Mouse (Mus musculus): ENCODE data around the gene Prph2. TPM values are rescaled to one million over a fixed set of nuclear protein-coding genes. Genes with fewer than 3 reads are reported as not detected.

Prph2 gene
- polyA plus RNA-seq, 1 experiment from 2014 or later = not detected

DNA sequence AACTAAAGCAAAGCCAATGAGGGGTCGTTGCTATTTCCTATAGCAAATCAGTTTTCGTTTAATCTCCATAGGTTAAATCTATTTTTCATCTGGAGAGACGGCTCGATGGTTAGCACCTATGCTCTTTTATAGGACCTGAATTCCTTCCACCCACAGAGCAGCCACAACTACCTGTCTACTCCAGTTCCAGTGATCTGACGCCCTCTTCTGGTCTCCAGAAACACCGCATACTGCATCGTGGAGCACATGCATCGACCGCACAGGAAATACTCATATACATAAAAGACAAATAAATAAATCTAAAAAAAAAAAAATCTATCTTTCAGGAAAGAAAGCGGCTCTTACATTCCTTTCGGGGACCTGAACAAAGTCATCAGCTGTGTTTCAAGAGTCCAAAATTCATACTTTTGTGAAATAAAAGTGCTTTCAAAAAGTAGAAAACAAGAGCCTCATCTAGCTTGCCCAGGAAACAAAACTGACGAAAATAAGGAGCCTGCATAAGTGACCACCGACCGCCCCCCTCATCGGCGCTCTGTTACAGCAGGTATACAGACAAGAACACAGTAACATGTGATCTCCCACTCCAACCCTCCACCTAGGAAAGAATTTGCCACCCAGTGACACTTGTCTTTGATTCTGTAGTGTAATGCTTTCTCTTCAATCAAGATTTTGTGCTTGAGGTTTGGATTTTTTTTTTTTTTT lies 21.6 kb upstream of the Prph2 start:
- no peaks in the 10 kb centered on the region for H3K27me3 ChIP-seq (ENCODE audit: control insufficient read depth, insufficient read depth, low read depth, low read length)
- peak overlapping the region; percentile 81 for H3K4me3 ChIP-seq (ENCODE audit: low read depth, low read length)
- peak overlapping the region; percentile 99 for H3K4me2 ChIP-seq (ENCODE audit: low read depth, low read length)
- H3K27ac ChIP-seq (ENCODE audit: low read length) = peak overlapping the region; percentile 87
- peaks cover 55% of the 10 kb centered on the region for H3K4me1 ChIP-seq (ENCODE audit: control insufficient read depth, low read depth, low read length)
- no peak for ATAC-seq (ENCODE audit: low read depth)
- WGBS (ENCODE audit: insufficient replicate concordance) = 23% methylated on average over 16 of the region's 16 CpGs
- H3K9me3 ChIP-seq (replicated peaks; ENCODE audit: control insufficient read depth, low read length) = no peaks in the 10 kb centered on the region
- no peaks in the 10 kb centered on the region for H3K36me3 ChIP-seq (ENCODE audit: control insufficient read depth, insufficient read depth)
- H3K9ac ChIP-seq (ENCODE audit: low read depth, low read length) = peak overlapping the region; percentile 78

DNA sequence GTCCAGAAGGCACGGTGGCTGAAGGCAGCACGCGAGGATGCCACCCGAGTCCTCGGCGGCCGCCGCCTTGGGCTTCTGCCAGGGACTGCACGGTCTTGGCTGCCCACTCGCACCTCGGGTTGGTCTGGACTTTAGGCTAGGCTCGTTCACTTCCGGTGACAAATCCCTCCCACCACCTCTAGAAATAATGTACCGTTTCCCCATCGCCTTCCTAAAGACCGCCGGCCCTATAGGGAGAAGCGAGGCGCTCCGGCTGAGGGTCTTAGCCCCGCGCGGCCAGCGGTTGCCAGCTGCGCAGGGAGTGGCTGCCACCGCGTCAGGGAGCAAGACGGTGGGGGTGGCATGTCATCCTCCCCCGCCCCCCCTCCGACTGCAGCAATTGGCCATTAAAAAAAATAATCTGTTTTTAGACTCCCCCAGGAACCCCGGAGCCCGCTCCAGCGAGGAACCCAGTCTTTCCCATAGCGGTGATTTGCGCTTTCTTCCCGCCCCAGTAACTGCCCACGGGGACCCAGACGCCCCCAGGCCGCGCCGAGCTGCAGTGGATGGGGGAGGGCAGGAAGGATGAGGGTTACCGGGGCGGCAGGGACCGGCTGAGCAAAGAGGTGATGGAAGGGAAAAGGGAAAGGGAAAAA lies 20.7 kb upstream of the Prph2 start:
- H3K9ac ChIP-seq (ENCODE audit: low read depth, low read length) = peak overlapping the region; percentile 78
- peak overlapping the region; percentile 87 for H3K27ac ChIP-seq (ENCODE audit: low read length)
- no peaks in the 10 kb centered on the region for H3K9me3 ChIP-seq (replicated peaks; ENCODE audit: control insufficient read depth, low read length)
- under 1% methylated on average over 44 of the region's 44 CpGs for WGBS (ENCODE audit: insufficient replicate concordance)
- peaks cover 52% of the 10 kb centered on the region for H3K4me1 ChIP-seq (ENCODE audit: control insufficient read depth, low read depth, low read length)
- peak; percentile 14; the same call in 1 of the 2 replicates for ATAC-seq (ENCODE audit: low read depth)
- peak overlapping the region; percentile 99 for H3K4me2 ChIP-seq (ENCODE audit: low read depth, low read length)
- no peaks in the 10 kb centered on the region for H3K27me3 ChIP-seq (ENCODE audit: control insufficient read depth, insufficient read depth, low read depth, low read length)
- no peaks in the 10 kb centered on the region for H3K36me3 ChIP-seq (ENCODE audit: control insufficient read depth, insufficient read depth)
- peak overlapping the region; percentile 81 for H3K4me3 ChIP-seq (ENCODE audit: low read depth, low read length)

- Histone ChIP-seq H3K9me3 (replicated peaks; ENCODE audit: control insufficient read depth, low read length) (no peaks in the 10 kb centered on the region), H3K27me3 (ENCODE audit: control insufficient read depth, insufficient read depth, low read depth, low read length) (no peaks in the 10 kb centered on the region), H3K4me1 (ENCODE audit: control insufficient read depth, low read depth, low read length) (peaks cover 45% of the 10 kb centered on the region), H3K36me3 (ENCODE audit: control insufficient read depth, insufficient read depth) (no peaks in the 10 kb centered on the region), H3K4me3 (ENCODE audit: low read depth, low read length) (peak within 1 kb of the TSS; percentile 87), H3K4me2 (ENCODE audit: low read depth, low read length) (peak within 1 kb of the TSS; percentile 99), H3K27ac (ENCODE audit: low read length) (peak within 1 kb of the TSS; percentile 87), H3K9ac (ENCODE audit: low read depth, low read length) (peak within 1 kb of the TSS; percentile 92)
- under 1% methylated on average over 40 of the region's 40 CpGs for WGBS (ENCODE audit: insufficient replicate concordance)
- ATAC-seq (ENCODE audit: low read depth) = peak; percentile 89
Measured at GRCm38 (mm10) chr17:46890116-46890815, 20.0 kb upstream of the Prph2 start, which contains the start of gene Tbcc. Gene Tbcc, plus strand, starts transcription at chr17:46890684.

- Histone ChIP-seq H3K4me2 (ENCODE audit: low read depth, low read length) (peak overlapping the region; percentile 99), H3K9me3 (replicated peaks; ENCODE audit: control insufficient read depth, low read length) (no peaks in the 10 kb centered on the region), H3K36me3 (ENCODE audit: control insufficient read depth, insufficient read depth) (no peaks in the 10 kb centered on the region), H3K4me1 (ENCODE audit: control insufficient read depth, low read depth, low read length) (peaks cover 38% of the 10 kb centered on the region), H3K27me3 (ENCODE audit: control insufficient read depth, insufficient read depth, low read depth, low read length) (no peaks in the 10 kb centered on the region), H3K4me3 (ENCODE audit: low read depth, low read length) (peak overlapping the region; percentile 87), H3K27ac (ENCODE audit: low read length) (peak overlapping the region; percentile 78), H3K9ac (ENCODE audit: low read depth, low read length) (peak overlapping the region; percentile 92)
- 1% methylated on average over 63 of the region's 64 CpGs for WGBS (ENCODE audit: insufficient replicate concordance)
- peak; percentile 17 for ATAC-seq (ENCODE audit: low read depth)
Measured at GRCm38 (mm10) chr17:46890843-46891594, 19.2 kb upstream of the Prph2 start.

- Histone ChIP-seq H3K9me3 (replicated peaks; ENCODE audit: control insufficient read depth, low read length) (no peaks in the 10 kb centered on the region), H3K4me2 (ENCODE audit: low read depth, low read length) (no peak overlapping the region), H3K9ac (ENCODE audit: low read depth, low read length) (no peak overlapping the region), H3K36me3 (ENCODE audit: control insufficient read depth, insufficient read depth) (no peaks in the 10 kb centered on the region), H3K4me1 (ENCODE audit: control insufficient read depth, low read depth, low read length) (peaks cover 19% of the 10 kb centered on the region), H3K27ac (ENCODE audit: low read length) (no peak overlapping the region), H3K27me3 (ENCODE audit: control insufficient read depth, insufficient read depth, low read depth, low read length) (no peaks in the 10 kb centered on the region), H3K4me3 (ENCODE audit: low read depth, low read length) (no peak overlapping the region)
- no peak for ATAC-seq (ENCODE audit: low read depth)
- WGBS (ENCODE audit: insufficient replicate concordance) = 85% methylated on average over 9 of the region's 9 CpGs
Measured at GRCm38 (mm10) chr17:46895426-46895825, 14.8 kb upstream of the Prph2 start.

DNA sequence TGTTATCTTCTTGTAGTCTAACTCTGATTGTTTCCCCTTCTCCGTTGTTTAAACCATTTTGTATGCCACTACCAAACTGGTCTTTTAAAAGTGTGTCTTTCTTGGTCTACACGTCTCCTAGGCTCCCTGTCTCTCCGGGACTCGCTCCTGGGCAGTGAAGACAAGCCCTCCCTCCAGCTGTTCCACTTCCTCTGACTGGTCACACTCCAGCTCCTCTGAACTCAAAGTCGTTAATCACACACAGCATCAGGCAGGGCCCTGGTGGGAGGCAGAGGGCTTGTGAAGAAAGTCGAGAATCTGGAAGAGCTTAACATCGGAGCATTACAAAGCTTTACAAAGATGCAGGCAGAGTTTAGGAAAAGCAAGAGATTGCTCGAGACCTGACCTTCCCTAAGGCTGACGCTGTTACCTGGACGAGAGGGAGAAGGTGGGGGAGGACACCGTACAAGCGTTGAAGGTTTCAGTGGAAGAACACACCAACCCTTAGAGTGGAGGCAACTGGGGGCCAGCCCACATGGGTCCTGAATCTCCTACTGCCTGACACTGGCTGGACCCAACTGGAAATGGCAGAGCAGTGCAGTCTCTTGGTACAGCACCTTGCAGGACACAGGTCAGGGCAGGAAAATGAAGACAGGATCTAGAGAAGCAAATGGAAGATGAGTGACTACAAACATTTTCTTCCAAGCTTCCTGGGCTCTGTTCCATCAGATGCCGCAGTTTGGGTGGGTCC lies 12.9 kb upstream of the Prph2 start:
- no peaks in the 10 kb centered on the region for H3K27me3 ChIP-seq (ENCODE audit: control insufficient read depth, insufficient read depth, low read depth, low read length)
- H3K4me2 ChIP-seq (ENCODE audit: low read depth, low read length) = no peak overlapping the region
- H3K4me1 ChIP-seq (ENCODE audit: control insufficient read depth, low read depth, low read length) = peaks cover 6% of the 10 kb centered on the region
- H3K36me3 ChIP-seq (ENCODE audit: control insufficient read depth, insufficient read depth) = no peaks in the 10 kb centered on the region
- no peak overlapping the region for H3K9ac ChIP-seq (ENCODE audit: low read depth, low read length)
- ATAC-seq (ENCODE audit: low read depth) = no peak
- H3K9me3 ChIP-seq (replicated peaks; ENCODE audit: control insufficient read depth, low read length) = no peaks in the 10 kb centered on the region
- WGBS (ENCODE audit: insufficient replicate concordance) = 44% methylated on average over 13 of the region's 13 CpGs
- no peak overlapping the region for H3K4me3 ChIP-seq (ENCODE audit: low read depth, low read length)
- no peak overlapping the region for H3K27ac ChIP-seq (ENCODE audit: low read length)

DNA sequence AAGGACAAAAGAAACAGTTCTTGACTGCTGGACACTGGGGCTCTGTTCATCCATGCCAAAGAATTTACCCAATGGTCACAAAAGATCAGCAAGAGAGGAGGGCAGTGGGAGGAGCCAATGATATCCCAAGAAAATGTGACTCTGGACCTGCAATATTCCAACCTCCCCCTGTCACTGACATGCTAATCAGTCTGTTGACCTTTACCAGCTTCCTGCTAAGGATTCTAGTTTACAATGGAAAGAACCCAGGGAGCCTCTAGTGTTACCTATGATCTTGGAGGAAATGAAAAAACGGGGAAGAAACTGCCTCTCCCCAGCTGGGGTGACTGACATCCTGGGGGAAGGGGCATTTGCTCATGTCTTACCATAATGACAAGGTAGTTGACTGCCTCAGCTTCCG lies 9.3 kb upstream of the Prph2 start:
- 31% methylated on average over 2 of the region's 2 CpGs for WGBS (ENCODE audit: insufficient replicate concordance)
- no peaks in the 10 kb centered on the region for H3K9me3 ChIP-seq (replicated peaks; ENCODE audit: control insufficient read depth, low read length)
- H3K4me3 ChIP-seq (ENCODE audit: low read depth, low read length) = no peak overlapping the region
- H3K36me3 ChIP-seq (ENCODE audit: control insufficient read depth, insufficient read depth) = no peaks in the 10 kb centered on the region
- no peak overlapping the region for H3K9ac ChIP-seq (ENCODE audit: low read depth, low read length)
- H3K4me1 ChIP-seq (ENCODE audit: control insufficient read depth, low read depth, low read length) = no peaks in the 10 kb centered on the region
- no peak overlapping the region for H3K27ac ChIP-seq (ENCODE audit: low read length)
- no peak for ATAC-seq (ENCODE audit: low read depth)
- no peaks in the 10 kb centered on the region for H3K27me3 ChIP-seq (ENCODE audit: control insufficient read depth, insufficient read depth, low read depth, low read length)
- no peak overlapping the region for H3K4me2 ChIP-seq (ENCODE audit: low read depth, low read length)

GRCm38 (mm10) chr17:46903876-46904490 lies 6.3 kb upstream of the Prph2 start:
- ATAC-seq (ENCODE audit: low read depth) = peak; percentile 55; the same call in 1 of the 2 replicates
- Histone ChIP-seq H3K9ac (ENCODE audit: low read depth, low read length) (no peak overlapping the region), H3K4me2 (ENCODE audit: low read depth, low read length) (0 out of 2 replicates have a peak overlapping the region, but pooled peaks have one; percentile 17), H3K4me1 (ENCODE audit: control insufficient read depth, low read depth, low read length) (no peaks in the 10 kb centered on the region), H3K9me3 (replicated peaks; ENCODE audit: control insufficient read depth, low read length) (no peaks in the 10 kb centered on the region), H3K4me3 (ENCODE audit: low read depth, low read length) (no peak overlapping the region), H3K27ac (ENCODE audit: low read length) (no peak overlapping the region), H3K27me3 (ENCODE audit: control insufficient read depth, insufficient read depth, low read depth, low read length) (no peaks in the 10 kb centered on the region), H3K36me3 (ENCODE audit: control insufficient read depth, insufficient read depth) (no peaks in the 10 kb centered on the region)
- 22% methylated on average over 19 of the region's 19 CpGs for WGBS (ENCODE audit: insufficient replicate concordance)

Measured in liver, embryonic 16.5 days (tissue).